Mouse (Mus musculus): Measurements from ENCODE around the gene Tnfaip6. TPM values are rescaled to one million over a fixed set of nuclear protein-coding genes. Genes with fewer than 3 reads are reported as not detected.
A peak's percentile ranks its signal among the peaks of the same experiment; 100 is the strongest.
"Not testable (repeated sequence)": the region's sequence is repeated elsewhere in the genome, so short reads cannot be mapped to it uniquely, and the experiment has no call there.

The Tnfaip6 gene
- total RNA-seq (2021), result 1 to 10 TPM; 2.2 to 2.3 TPM

- intact Hi-C loops (cut with DNase I), result no loop called here
- peak; percentile 11 for DNase-seq
Observed at GRCm38 (mm10) chr2:52037882-52038281, at the start of gene Tnfaip6. Gene Tnfaip6, plus strand, starts transcription at chr2:52038009.

- DNase-seq, result no peak
Observed at GRCm38 (mm10) chr2:51989559-51989958, 48.2 kb upstream of the Tnfaip6 start.

GRCm38 (mm10) chr2:51991447-51991846, 46.4 kb upstream of the Tnfaip6 start:
- intact Hi-C loops (cut with DNase I), result no loop called here

More at GRCm38 (mm10) chr2:51989559-51989958, 48.2 kb upstream of the Tnfaip6 start:
- intact Hi-C loops (cut with DNase I), result no loop called here

GRCm38 (mm10) chr2:51999996-52000395, 37.8 kb upstream of the Tnfaip6 start:
- intact Hi-C loops (cut with DNase I), result no loop called here
- no peak for DNase-seq

More at GRCm38 (mm10) chr2:51991447-51991846, 46.4 kb upstream of the Tnfaip6 start:
- DNase-seq, result no peak

GRCm38 (mm10) chr2:52001521-52001920, 36.3 kb upstream of the Tnfaip6 start:
- DNase-seq, result no peak
- intact Hi-C loops (cut with DNase I), result no loop called here

GRCm38 (mm10) chr2:52002299-52002698, 35.5 kb upstream of the Tnfaip6 start:
- intact Hi-C loops (cut with DNase I); DNase-seq: not testable (repeated sequence)

GRCm38 (mm10) chr2:52006380-52006779, 31.4 kb upstream of the Tnfaip6 start:
- intact Hi-C loops (cut with DNase I), result no loop called here
- no peak for DNase-seq

GRCm38 (mm10) chr2:52011820-52012219, 26.0 kb upstream of the Tnfaip6 start:
- intact Hi-C loops (cut with DNase I); DNase-seq: not testable (repeated sequence)

- intact Hi-C loops (cut with DNase I), result no loop called here
- DNase-seq, result peak; percentile 8
Observed at GRCm38 (mm10) chr2:52013306-52013820, 24.4 kb upstream of the Tnfaip6 start.

- no peak for DNase-seq
Observed at GRCm38 (mm10) chr2:52016361-52016760, 21.4 kb upstream of the Tnfaip6 start.

GRCm38 (mm10) chr2:52027061-52027460, 10.7 kb upstream of the Tnfaip6 start:
- DNase-seq, result no peak
- intact Hi-C loops (cut with DNase I), result no loop called here

More at GRCm38 (mm10) chr2:52016361-52016760, 21.4 kb upstream of the Tnfaip6 start:
- intact Hi-C loops (cut with DNase I), result no loop called here

GRCm38 (mm10) chr2:52029426-52029825, 8.4 kb upstream of the Tnfaip6 start:
- DNase-seq, result no peak
- intact Hi-C loops (cut with DNase I), result no loop called here

GRCm38 (mm10) chr2:52031491-52031890, 6.3 kb upstream of the Tnfaip6 start:
- intact Hi-C loops (cut with DNase I), result no loop called here
- no peak for DNase-seq

GRCm38 (mm10) chr2:52034601-52035000, 3.2 kb upstream of the Tnfaip6 start:
- no peak for DNase-seq
- intact Hi-C loops (cut with DNase I), result no loop called here

GRCm38 (mm10) chr2:52035144-52035543, 2.7 kb upstream of the Tnfaip6 start:
- DNase-seq, result no peak
- intact Hi-C loops (cut with DNase I), result no loop called here

GRCm38 (mm10) chr2:52036929-52037595, 747 bp upstream of the Tnfaip6 start:
- no peak for DNase-seq
- intact Hi-C loops (cut with DNase I), result no loop called here

GRCm38 (mm10) chr2:52038558-52038957, 749 bp downstream of the Tnfaip6 start:
- intact Hi-C loops (cut with DNase I), result no loop called here
- no peak for DNase-seq

GRCm38 (mm10) chr2:52039083-52039801, 1.4 kb downstream of the Tnfaip6 start:
- no peak for DNase-seq
- intact Hi-C loops (cut with DNase I), result no loop called here

GRCm38 (mm10) chr2:52042132-52042531, 4.3 kb downstream of the Tnfaip6 start:
- intact Hi-C loops (cut with DNase I), result no loop called here
- DNase-seq, result no peak

GRCm38 (mm10) chr2:52042714-52043113, 4.9 kb downstream of the Tnfaip6 start:
- DNase-seq, result no peak
- intact Hi-C loops (cut with DNase I), result no loop called here

- intact Hi-C loops (cut with DNase I), result no loop called here
Observed at GRCm38 (mm10) chr2:52043485-52043884, 5.7 kb downstream of the Tnfaip6 start.

GRCm38 (mm10) chr2:52046032-52046431, 8.2 kb downstream of the Tnfaip6 start:
- no peak for DNase-seq
- intact Hi-C loops (cut with DNase I), result no loop called here

More at GRCm38 (mm10) chr2:52043485-52043884, 5.7 kb downstream of the Tnfaip6 start:
- DNase-seq, result no peak

Measured in left cerebral cortex, postnatal 4 days (tissue).